Mouse (Mus musculus) monocyte, adult 2 months (primary cell): ENCODE results near the gene Plin3.

Experiments
- DNase-seq, 2 experiments: peaks; one replicate each; pipeline ENCODE4 v3.0.0; 2022; ENCODE audit warnings: low spot score in 2 of 2, low read depth in 1 of 2

The Plin3 gene

DNA sequence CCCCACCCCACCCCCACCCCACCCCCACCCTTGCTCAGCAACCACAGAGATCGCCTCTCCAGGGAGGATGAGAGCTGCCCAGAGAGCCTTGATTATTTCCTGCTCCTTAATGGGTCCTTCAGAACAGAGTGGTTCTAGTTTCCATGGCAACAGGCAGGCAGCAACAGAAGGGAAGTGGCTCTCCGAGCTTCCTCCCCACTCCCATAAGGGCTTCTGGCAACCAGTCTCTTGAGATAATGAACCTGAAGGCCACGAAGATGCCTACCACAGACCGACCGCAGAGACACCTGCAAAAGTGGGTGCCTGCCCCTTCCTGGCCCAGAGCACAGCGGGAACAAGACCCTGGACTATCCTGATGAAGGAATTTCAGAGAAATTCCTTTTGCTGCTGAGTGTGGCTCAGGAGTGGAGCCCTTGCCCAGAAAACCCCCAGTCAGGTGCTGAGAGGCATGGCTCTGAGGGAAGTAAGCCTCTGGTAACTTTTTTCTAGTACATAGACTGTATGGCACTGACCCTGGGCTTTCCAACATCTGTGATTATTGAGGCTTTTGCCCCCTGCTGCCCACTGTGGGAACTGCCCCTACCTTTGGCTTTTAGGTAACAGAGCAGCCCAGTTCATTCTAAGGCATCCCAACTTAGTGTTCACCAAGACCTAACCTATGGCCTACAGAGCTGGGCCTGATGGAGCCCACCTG is 41.4 kb downstream of the Plin3 start:
- DNase-seq, result peak in 1 of 2 experiments; percentile 60

DNA sequence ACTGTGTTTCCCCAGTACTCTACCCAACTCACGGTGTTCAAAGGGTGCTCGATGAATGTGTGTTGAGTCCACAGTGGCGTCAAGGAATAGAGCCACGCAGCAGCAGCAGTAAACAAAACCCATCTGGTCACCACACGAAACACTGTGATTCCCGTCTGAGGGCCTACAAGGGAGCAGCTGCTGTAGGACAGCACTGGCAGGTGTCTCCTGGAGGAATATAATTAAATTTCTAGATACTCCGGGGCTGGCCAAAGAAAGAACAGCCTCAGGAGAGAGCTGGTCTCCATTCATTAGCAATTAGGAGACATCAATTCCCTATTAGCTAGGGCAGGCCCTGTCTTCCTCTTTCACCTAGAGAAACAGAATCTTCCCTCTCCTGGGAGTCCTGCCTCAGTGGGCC is 47.1 kb downstream of the Plin3 start:
- DNase-seq, result no peak

DNA sequence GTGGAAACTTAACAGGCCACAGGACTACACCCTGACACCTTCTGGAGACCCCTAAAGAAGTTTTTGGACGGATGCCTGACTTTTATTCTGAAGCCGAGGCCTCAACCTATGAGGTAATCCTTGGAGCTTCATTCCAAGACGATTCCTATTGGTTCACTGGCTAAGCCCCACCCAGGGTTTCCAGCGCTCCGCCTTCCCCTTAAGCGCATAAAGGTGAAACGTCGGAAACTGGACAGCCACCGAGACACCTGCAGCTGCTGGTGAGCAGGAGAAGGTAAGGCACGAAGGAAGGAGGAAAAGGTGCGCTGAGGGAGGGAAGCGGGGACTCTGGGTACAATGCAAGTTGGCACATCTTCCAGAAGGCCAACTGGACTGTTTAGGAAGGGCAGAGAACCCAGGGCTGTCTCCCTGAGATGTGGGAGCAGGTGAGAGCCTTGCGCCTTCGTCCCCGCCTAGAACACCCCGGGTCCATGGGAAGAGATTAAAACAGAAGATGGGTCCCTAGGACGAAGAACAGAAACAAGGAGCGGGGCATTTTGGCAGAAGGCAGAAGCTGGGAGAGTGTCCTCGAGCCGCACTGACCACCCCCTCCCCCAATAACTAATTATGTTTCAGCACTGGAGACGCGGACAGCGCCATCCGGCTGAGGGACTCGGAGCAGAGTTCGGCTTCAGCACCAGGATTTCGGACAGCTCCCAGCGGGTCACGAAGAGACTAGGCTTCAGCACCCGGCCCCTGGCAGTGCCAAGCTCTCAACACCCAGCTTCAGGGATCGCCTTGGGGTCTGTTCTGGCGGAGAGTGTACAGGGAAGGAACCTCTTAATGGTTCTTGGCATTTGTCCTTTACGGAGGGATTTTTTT is 50.9 kb downstream of the Plin3 start:
- peak in 1 of 2 experiments; percentile 42 for DNase-seq

DNA sequence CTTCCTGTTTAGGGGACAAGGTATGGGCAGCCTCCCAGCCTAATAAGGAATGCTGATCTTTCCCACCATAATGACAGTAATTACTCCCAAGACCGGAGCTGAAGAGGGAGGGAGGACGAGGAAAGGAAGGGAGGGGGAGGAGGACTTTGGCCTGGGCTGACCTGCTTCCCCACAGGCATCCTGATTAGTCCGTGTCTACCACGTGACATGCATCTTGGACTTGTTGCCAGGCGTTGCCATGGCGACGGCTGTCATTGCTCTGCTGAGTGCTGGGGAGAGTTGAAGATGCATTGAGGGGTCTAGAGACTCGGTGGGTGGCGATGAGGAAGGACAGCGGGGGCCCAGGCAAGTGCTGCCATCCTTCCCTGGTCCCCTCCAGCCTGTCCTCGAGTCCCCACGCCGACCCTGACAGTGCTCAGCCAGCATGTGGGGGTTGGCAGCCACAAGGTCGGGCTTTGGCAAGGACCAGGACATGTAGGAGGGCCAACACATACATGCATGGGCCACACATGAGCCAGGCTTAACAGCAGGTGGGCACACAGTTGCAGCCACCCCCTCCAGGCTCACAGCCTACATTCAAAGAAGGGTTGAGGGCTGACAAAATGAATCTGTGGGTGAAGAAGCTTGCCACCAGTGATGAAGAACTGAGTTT is 58.7 kb downstream of the Plin3 start:
- no peak for DNase-seq

DNA sequence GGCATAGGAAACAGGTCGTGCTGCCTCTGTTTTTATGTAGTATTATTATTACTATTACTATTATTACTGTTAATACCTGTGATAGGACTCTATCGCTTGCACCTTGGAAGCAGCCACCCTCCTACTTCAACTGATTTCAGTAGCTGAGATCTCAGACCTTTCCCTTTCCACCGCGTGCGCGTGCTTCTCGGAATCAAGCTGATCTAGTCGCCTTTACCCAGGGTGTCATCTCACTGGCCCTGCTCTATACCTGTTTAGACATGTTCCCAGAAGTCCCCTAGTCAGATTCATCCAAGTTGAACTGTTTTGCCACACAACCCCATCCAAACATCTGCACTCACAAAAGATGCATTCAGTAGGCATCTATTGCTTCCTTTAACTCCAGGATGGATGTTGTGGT is 59.3 kb downstream of the Plin3 start:
- DNase-seq, result no peak

DNA sequence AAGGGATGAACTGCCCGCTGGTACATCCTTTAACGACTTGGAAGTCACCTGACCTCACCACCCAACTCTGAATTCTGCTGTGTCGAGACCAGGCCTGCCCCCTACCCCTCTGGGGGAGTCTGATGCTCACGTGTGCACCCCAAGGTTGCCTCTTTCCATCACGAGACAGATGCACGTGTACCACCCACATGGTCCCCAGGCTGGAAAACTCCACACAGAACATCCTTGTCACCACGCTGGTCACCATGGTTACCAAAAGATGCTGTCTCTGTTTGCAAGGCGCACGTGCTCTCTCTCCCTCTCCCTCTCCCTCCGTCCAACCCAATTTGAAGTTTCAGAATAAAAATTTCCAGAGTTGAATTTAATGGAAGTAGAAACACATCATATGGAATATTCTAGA is 62.7 kb downstream of the Plin3 start:
- no peak for DNase-seq
